Mouse (Mus musculus): ENCODE results near the gene Tmem98. TPM values are rescaled to one million over a fixed set of nuclear protein-coding genes. Genes with fewer than 3 reads are reported as not detected.

Gene Tmem98
- polyA plus RNA-seq, 1 experiment from 2014 or later, result 148 TPM

DNA sequence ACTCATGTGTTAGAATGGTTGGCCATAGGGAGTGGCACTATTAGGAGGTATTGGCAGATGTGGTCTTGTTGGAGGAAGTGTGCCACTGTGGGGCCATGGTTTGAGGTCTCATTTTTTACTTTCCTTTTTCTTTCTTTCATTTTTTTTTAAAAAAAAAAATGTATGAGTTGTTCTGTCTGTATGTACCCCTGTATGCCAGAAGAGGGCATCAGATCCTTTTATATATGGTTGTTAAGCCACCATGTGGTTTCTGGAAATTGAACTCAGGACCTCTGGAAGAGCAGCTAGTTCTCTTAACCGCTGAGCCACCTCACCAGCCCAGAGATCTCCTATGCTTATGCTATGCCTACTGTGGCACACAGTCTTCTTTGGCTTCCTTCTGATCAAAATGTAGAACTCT, 28.7 kb downstream of the Tmem98 start:
- no peak overlapping the region for H3K4me2 ChIP-seq (replicated peaks; ENCODE audit: low read depth)
- H3K9me3 ChIP-seq (ENCODE audit: control insufficient read depth), result no peaks in the 10 kb centered on the region
- no peak overlapping the region for H3K9ac ChIP-seq (ENCODE audit: low read depth, low read length)
- no peaks in the 10 kb centered on the region for H3K4me1 ChIP-seq (replicated peaks; ENCODE audit: control insufficient read depth, insufficient read depth, low read length)
- TF ChIP-seq CTCF (IDR thresholded peaks at IDR 0.05; ENCODE audit: low read depth), result peak; percentile 37
- no peak overlapping the region for H3K27ac ChIP-seq (ENCODE audit: low read depth, low read length)
- no peaks in the 10 kb centered on the region for H3K27me3 ChIP-seq (replicated peaks; ENCODE audit: control insufficient read depth, insufficient read depth, low read length)
- H3K4me3 ChIP-seq (ENCODE audit: low read depth, low read length), result no peak overlapping the region
- 78% methylated on average over 1 of the region's 1 CpGs for WGBS
- H3K36me3 ChIP-seq (ENCODE audit: control insufficient read depth, insufficient read depth), result no peaks in the 10 kb centered on the region
- 0 out of 2 replicates have a peak, but pooled peaks have one; percentile 10 for ATAC-seq

DNA sequence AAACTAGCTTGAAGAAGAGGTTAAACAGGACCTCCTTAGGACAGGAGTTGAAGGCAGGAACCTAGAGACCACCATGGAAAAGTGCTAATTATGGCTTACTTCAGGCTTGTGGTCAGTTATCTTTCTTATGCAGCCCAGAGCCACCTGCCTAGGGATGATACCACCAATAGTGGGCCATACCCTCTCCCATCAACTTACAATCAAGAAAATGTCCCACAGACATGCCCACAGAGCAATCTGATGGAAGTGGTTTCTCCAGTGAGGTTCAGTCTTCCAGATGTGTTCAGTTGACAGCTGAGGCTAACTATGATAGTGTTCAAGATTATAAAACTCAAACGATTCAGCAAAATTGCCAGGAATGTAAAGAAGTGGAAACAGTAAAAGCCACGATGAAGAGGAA, 33.5 kb downstream of the Tmem98 start:
- no peak overlapping the region for H3K27ac ChIP-seq (ENCODE audit: low read depth, low read length)
- H3K9ac ChIP-seq (ENCODE audit: low read depth, low read length), result no peak overlapping the region
- no peaks in the 10 kb centered on the region for H3K27me3 ChIP-seq (replicated peaks; ENCODE audit: control insufficient read depth, insufficient read depth, low read length)
- H3K36me3 ChIP-seq (ENCODE audit: control insufficient read depth, insufficient read depth), result no peaks in the 10 kb centered on the region
- no peak for TF ChIP-seq CTCF (IDR thresholded peaks at IDR 0.05; ENCODE audit: low read depth)
- no peak overlapping the region for H3K4me2 ChIP-seq (replicated peaks; ENCODE audit: low read depth)
- ATAC-seq, result no peak
- H3K9me3 ChIP-seq (ENCODE audit: control insufficient read depth), result no peaks in the 10 kb centered on the region
- WGBS, result 64% methylated on average over 2 of the region's 2 CpGs
- H3K4me3 ChIP-seq (ENCODE audit: low read depth, low read length), result no peak overlapping the region
- H3K4me1 ChIP-seq (replicated peaks; ENCODE audit: control insufficient read depth, insufficient read depth, low read length), result no peaks in the 10 kb centered on the region

DNA sequence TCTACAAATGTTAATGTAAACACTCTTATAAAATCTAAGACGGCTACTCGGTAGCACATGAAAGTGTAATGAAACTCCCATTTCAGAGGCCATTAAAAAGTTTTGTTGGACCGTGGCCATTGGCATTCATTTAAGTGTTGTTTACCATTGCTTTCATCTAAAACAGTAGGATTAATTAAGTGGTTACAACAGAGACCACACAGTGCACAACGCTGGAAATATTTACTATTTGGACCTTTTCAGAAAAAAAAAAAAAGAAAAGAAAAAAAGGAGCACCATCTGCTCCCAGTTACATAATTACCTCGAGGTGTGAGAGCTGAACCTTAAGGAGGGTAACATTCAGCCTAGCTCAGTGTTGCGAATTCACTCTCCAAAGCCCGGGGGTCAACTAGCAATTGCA, 35.5 kb downstream of the Tmem98 start:
- Histone ChIP-seq H3K27me3 (replicated peaks; ENCODE audit: control insufficient read depth, insufficient read depth, low read length) (no peaks in the 10 kb centered on the region), H3K36me3 (ENCODE audit: control insufficient read depth, insufficient read depth) (no peaks in the 10 kb centered on the region), H3K4me3 (ENCODE audit: low read depth, low read length) (no peak overlapping the region), H3K4me2 (replicated peaks; ENCODE audit: low read depth) (no peak overlapping the region), H3K4me1 (replicated peaks; ENCODE audit: control insufficient read depth, insufficient read depth, low read length) (no peaks in the 10 kb centered on the region), H3K9me3 (ENCODE audit: control insufficient read depth) (no peaks in the 10 kb centered on the region), H3K9ac (ENCODE audit: low read depth, low read length) (no peak overlapping the region), H3K27ac (ENCODE audit: low read depth, low read length) (no peak overlapping the region)
- no peak for ATAC-seq
- TF ChIP-seq CTCF (IDR thresholded peaks at IDR 0.05; ENCODE audit: low read depth), result no peak
- WGBS, result 58% methylated on average over 7 of the region's 7 CpGs

DNA sequence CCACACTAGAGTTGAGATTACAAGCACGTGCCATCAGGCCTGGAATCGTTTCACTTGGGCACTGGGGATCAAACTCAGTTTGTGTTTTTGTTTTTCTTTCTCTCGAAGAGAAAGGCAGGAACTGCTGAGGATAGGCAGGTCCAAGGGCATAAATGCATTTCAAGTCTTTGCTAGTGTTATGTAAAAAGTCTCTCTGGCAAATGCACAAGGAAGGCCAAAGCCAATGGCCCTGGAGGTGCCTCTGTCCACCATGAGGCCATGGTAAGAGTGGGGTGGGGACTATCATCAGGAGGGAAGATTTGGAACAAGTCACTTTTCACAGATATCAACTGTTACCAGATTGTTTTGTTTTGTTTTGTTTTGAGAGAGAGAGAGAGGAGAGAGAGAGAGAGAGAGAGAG, 36.1 kb downstream of the Tmem98 start:
- Histone ChIP-seq H3K27me3 (replicated peaks; ENCODE audit: control insufficient read depth, insufficient read depth, low read length) (no peaks in the 10 kb centered on the region), H3K36me3 (ENCODE audit: control insufficient read depth, insufficient read depth) (no peaks in the 10 kb centered on the region), H3K9ac (ENCODE audit: low read depth, low read length) (no peak overlapping the region), H3K4me1 (replicated peaks; ENCODE audit: control insufficient read depth, insufficient read depth, low read length) (no peaks in the 10 kb centered on the region), H3K4me2 (replicated peaks; ENCODE audit: low read depth) (no peak overlapping the region), H3K27ac (ENCODE audit: low read depth, low read length) (no peak overlapping the region), H3K4me3 (ENCODE audit: low read depth, low read length) (no peak overlapping the region), H3K9me3 (ENCODE audit: control insufficient read depth) (no peaks in the 10 kb centered on the region)
- 35% methylated on average over 3 of the region's 3 CpGs for WGBS
- ATAC-seq, result no peak
- TF ChIP-seq CTCF (IDR thresholded peaks at IDR 0.05; ENCODE audit: low read depth), result no peak

DNA sequence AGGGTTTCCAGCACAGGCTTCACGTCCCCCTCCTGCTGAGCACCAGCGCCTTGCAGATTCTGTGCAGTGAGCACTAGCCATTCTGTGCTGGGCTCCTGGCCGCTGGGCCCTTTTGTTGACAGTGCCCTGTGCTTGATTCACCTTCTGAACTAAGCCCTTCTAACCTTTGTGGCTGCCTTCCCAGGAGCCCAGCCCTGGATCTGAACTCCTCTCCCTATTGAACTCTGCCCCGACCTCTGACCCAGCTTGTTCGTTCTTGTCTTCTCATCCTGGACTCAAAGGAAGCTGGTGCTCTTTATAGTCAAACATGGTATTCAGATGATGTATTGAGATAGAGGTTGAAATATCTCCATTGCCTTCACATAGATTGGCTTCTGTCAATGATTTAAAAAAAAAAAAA, 38.2 kb downstream of the Tmem98 start:
- H3K9ac ChIP-seq (ENCODE audit: low read depth, low read length), result no peak overlapping the region
- H3K27me3 ChIP-seq (replicated peaks; ENCODE audit: control insufficient read depth, insufficient read depth, low read length), result no peaks in the 10 kb centered on the region
- no peaks in the 10 kb centered on the region for H3K9me3 ChIP-seq (ENCODE audit: control insufficient read depth)
- H3K4me2 ChIP-seq (replicated peaks; ENCODE audit: low read depth), result no peak overlapping the region
- no peak overlapping the region for H3K27ac ChIP-seq (ENCODE audit: low read depth, low read length)
- WGBS, result 55% methylated on average over 5 of the region's 5 CpGs
- ATAC-seq, result no peak
- H3K4me3 ChIP-seq (ENCODE audit: low read depth, low read length), result no peak overlapping the region
- TF ChIP-seq CTCF (IDR thresholded peaks at IDR 0.05; ENCODE audit: low read depth), result no peak
- H3K4me1 ChIP-seq (replicated peaks; ENCODE audit: control insufficient read depth, insufficient read depth, low read length), result no peaks in the 10 kb centered on the region
- H3K36me3 ChIP-seq (ENCODE audit: control insufficient read depth, insufficient read depth), result no peaks in the 10 kb centered on the region

DNA sequence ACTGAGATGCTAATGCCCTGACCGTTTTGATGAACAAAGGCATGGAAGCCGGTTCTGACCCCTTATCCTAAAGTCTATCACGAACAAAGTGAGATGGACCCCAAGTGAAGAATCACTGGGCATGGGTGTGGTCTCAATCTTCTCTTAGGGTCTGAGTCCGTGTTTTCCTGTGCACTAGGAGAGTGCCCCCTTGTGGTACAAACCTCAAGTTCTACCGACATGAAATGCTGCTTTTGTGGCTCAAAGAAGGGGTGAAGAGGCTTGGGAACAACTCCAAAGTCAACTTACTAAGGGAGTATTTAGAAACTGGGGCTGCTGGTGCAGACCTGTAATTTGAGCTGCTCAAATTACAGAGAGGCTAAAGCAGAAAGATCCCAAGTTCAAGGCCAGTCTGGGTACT, 41.9 kb downstream of the Tmem98 start:
- ATAC-seq, result no peak
- 42% methylated on average over 5 of the region's 5 CpGs for WGBS
- no peaks in the 10 kb centered on the region for H3K36me3 ChIP-seq (ENCODE audit: control insufficient read depth, insufficient read depth)
- no peaks in the 10 kb centered on the region; the same call in 1 of the 2 replicates for H3K4me1 ChIP-seq (replicated peaks; ENCODE audit: control insufficient read depth, insufficient read depth, low read length)
- H3K4me2 ChIP-seq (replicated peaks; ENCODE audit: low read depth), result no peak overlapping the region
- no peak overlapping the region for H3K9ac ChIP-seq (ENCODE audit: low read depth, low read length)
- no peaks in the 10 kb centered on the region for H3K27me3 ChIP-seq (replicated peaks; ENCODE audit: control insufficient read depth, insufficient read depth, low read length)
- H3K9me3 ChIP-seq (ENCODE audit: control insufficient read depth), result no peaks in the 10 kb centered on the region
- H3K27ac ChIP-seq (ENCODE audit: low read depth, low read length), result no peak overlapping the region
- H3K4me3 ChIP-seq (ENCODE audit: low read depth, low read length), result no peak overlapping the region
- peak; percentile 77 for TF ChIP-seq CTCF (IDR thresholded peaks at IDR 0.05; ENCODE audit: low read depth)

DNA sequence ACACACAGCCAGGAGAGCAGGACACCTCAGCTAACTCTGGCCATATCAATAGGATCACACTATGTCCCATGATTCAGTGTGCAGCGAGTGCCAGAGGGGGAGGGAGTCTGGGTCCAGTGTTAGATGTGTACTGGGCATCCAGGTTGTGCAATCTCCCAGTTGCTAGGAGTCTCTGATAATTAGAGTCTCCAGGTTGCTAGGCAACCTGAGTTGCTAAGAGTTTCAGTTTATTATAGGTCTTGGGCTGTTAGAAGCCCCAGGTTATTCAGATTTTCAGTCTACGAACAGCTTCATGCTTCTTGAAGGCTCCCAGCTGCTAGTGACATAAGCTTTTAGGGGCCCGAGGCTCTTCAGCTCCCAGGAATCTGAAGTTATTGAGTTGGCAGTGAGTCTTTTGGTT, 43.0 kb downstream of the Tmem98 start:
- Histone ChIP-seq H3K9me3 (ENCODE audit: control insufficient read depth) (no peaks in the 10 kb centered on the region), H3K4me3 (ENCODE audit: low read depth, low read length) (no peak overlapping the region), H3K9ac (ENCODE audit: low read depth, low read length) (no peak overlapping the region), H3K27ac (ENCODE audit: low read depth, low read length) (no peak overlapping the region), H3K27me3 (replicated peaks; ENCODE audit: control insufficient read depth, insufficient read depth, low read length) (no peaks in the 10 kb centered on the region), H3K36me3 (ENCODE audit: control insufficient read depth, insufficient read depth) (no peaks in the 10 kb centered on the region), H3K4me1 (replicated peaks; ENCODE audit: control insufficient read depth, insufficient read depth, low read length) (no peaks in the 10 kb centered on the region; the same call in 1 of the 2 replicates), H3K4me2 (replicated peaks; ENCODE audit: low read depth) (no peak overlapping the region)
- ATAC-seq, result peak; percentile 63
- no peak for TF ChIP-seq CTCF (IDR thresholded peaks at IDR 0.05; ENCODE audit: low read depth)
- 22% methylated on average over 3 of the region's 3 CpGs for WGBS

Measured in intestine, postnatal 0 days (tissue).